ENCODE assay signal across 23 mouse cellular contexts in the genomic region with DNA sequence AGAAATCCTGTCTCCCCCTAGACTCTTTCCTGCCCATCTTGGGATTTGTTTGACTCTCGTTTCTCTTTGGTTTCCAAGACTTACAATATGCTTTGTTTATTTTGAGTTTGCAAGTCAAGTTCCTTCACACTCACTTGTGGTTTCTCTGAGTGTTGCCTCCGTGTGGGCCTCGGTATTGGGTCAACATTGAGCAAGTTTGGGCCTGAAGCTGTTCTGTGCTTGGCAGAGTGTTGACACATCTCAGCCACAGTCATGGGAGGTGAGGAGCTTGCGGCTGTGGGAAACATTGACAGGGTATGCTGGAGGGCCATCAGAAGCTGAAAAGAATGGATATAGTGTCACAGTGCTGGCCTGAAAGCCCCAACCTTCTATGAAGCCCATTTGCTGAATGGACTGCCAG. TPM values are rescaled to one million over a fixed set of nuclear protein-coding genes. Genes with fewer than 3 reads are reported as not detected.
A peak's percentile ranks its signal among the peaks of the same experiment; 100 is the strongest.
DNase-seq lines count a peak whose midpoint lies in the region; ATAC-seq and TF ChIP-seq lines count a peak whose summit lies in the region.
"Had no signal": no experiment of that assay in that cellular context is flagged by ENCODE, and none has a peak within 500 bp of the region (broad histone marks: within the 10 kb centered on the region; RNA-seq: fewer than 3 reads in every experiment).

No protein-coding gene starts in this region.

- no peak overlapping the region for H3K27ac ChIP-seq in lung, embryonic 14.5 days (ENCODE audit: low read depth)
- H3K27ac ChIP-seq in thymus, adult 2 months (ENCODE audit: control insufficient read depth, insufficient read depth, low read length), result no peak overlapping the region
- H3K27ac ChIP-seq: forebrain, embryonic 15.5 days; heart, embryonic 10.5 days; layer of hippocampus, adult 2 months; macrophage; midbrain, embryonic 13.5 days; stomach, postnatal 0 days had no signal

- H3K4me2 ChIP-seq in lung, embryonic 14.5 days, result no peak overlapping the region
- H3K4me2 ChIP-seq: forebrain, embryonic 15.5 days; midbrain, embryonic 13.5 days had no signal

- no peaks in the 10 kb centered on the region for H3K9me3 ChIP-seq in lung, embryonic 14.5 days (ENCODE audit: low read depth, low read length)
- H3K9me3 ChIP-seq: forebrain, embryonic 15.5 days; heart, embryonic 10.5 days; midbrain, embryonic 13.5 days had no signal

- DNase-seq in 416B (ENCODE audit: low read depth), result peak; percentile 1
- DNase-seq in lung, embryonic 14.5 days, result peak; percentile 52
- DNase-seq in lung, postnatal 36 days, result peak; percentile 76
- no peak for DNase-seq in heart, adult 18-20 months
- DNase-seq in thymus, adult 2 months, result no peak
- DNase-seq in layer of hippocampus, adult 9-11 months, result no peak
- DNase-seq: adrenal gland, postnatal 10 days; cerebellum, postnatal 10 days; embryo, embryonic 11 days; gastrocnemius, postnatal 25 days; heart, postnatal 10 days; kidney, adult 2 months; kidney, postnatal 14 days; liver had no signal

- TF ChIP-seq POLR2A in thymus, adult 2 months (IDR thresholded peaks at IDR 0.05; ENCODE audit: control insufficient read depth, extremely low read depth, insufficient read depth, low read length, poor library complexity), result no peak

- H3K4me3 ChIP-seq in lung, embryonic 14.5 days (ENCODE audit: low read depth, low read length), result no peak overlapping the region
- H3K4me3 ChIP-seq in thymus, adult 2 months (ENCODE audit: control insufficient read depth, insufficient read depth, low read length), result no peak overlapping the region
- H3K4me3 ChIP-seq: forebrain, embryonic 15.5 days; heart, embryonic 10.5 days; layer of hippocampus, adult 2 months; midbrain, embryonic 13.5 days had no signal

- no peak for TF ChIP-seq CTCF in lung, embryonic 14.5 days (IDR thresholded peaks at IDR 0.05; ENCODE audit: low read depth)
- no peak for TF ChIP-seq CTCF in thymus, adult 2 months (IDR thresholded peaks at IDR 0.05; ENCODE audit: borderline replicate concordance, control insufficient read depth, extremely low read depth, insufficient read depth, low read length, poor library complexity)

- ATAC-seq in common myeloid progenitor, adult 5-6 weeks (replicated peaks; ENCODE audit: low read depth, poor library complexity, severe bottlenecking), result peak; percentile 77
- peak; percentile 70; the same call in 1 of the 2 replicates for ATAC-seq in lung, embryonic 14.5 days (ENCODE audit: insufficient read depth)
- ATAC-seq: forebrain, embryonic 15.5 days; midbrain, embryonic 13.5 days had no signal

- 25% methylated on average over 4 of the region's 4 CpGs for WGBS in lung, embryonic 14.5 days
- 63% methylated on average over 4 of the region's 4 CpGs for WGBS in thymus, adult 2 months

- H3K4me1 ChIP-seq in lung, embryonic 14.5 days (ENCODE audit: insufficient read depth), result 0 out of 2 replicates have a peak, but pooled peaks cover 3% of the 10 kb centered on the region
- H3K4me1 ChIP-seq in thymus, adult 2 months (replicated peaks; ENCODE audit: control insufficient read depth, insufficient read depth, low read length), result no peaks in the 10 kb centered on the region

- no peaks in the 10 kb centered on the region for H3K27me3 ChIP-seq in lung, embryonic 14.5 days (ENCODE audit: insufficient read depth, low read length)
- H3K27me3 ChIP-seq in thymus, adult 2 months (ENCODE audit: control insufficient read depth, insufficient read depth, low read length), result no peaks in the 10 kb centered on the region
- H3K27me3 ChIP-seq: forebrain, embryonic 15.5 days; midbrain, embryonic 13.5 days had no signal

- no peaks in the 10 kb centered on the region for H3K36me3 ChIP-seq in lung, embryonic 14.5 days (ENCODE audit: insufficient read depth)
- H3K36me3 ChIP-seq in thymus, adult 2 months (ENCODE audit: control insufficient read depth, insufficient read depth, low read length), result no peaks in the 10 kb centered on the region
- H3K36me3 ChIP-seq: forebrain, embryonic 15.5 days; heart, embryonic 10.5 days; midbrain, embryonic 13.5 days had no signal

- H3K9ac ChIP-seq in lung, embryonic 14.5 days, result no peak overlapping the region
- H3K9ac ChIP-seq: forebrain, embryonic 15.5 days; midbrain, embryonic 13.5 days had no signal

RNA-seq across cellular contexts. Expression of a gene that starts 1.4 kb away (rescaled TPM):
- not detected in 2 replicates for total RNA-seq in common myeloid progenitor, adult 5-6 weeks (2017)
- polyA plus RNA-seq in lung, embryonic 14.5 days (2014; fragmentation: Nextera tagmentation; extraction: Ambion mirVana), result not detected in 2 replicates
- total RNA-seq in heart, adult 18-20 months (2021), result not detected
- 0.20 TPM in 1 of 2 replicates, not detected in the other for polyA plus RNA-seq in thymus, adult 2 months (2012; rRNA removed)
- total RNA-seq: adrenal gland, postnatal 10 days; gastrocnemius, postnatal 25 days; heart, postnatal 10 days had no signal
- polyA plus RNA-seq: heart, embryonic 10.5 days; hindbrain, embryonic 11.5 days; kidney, adult 2 months; macrophage; midbrain, embryonic 13.5 days; neural tube, embryonic 14.5 days; stomach, postnatal 0 days had no signal

RNA-seq across cellular contexts. Expression of a gene that starts 17.6 kb away (rescaled TPM):
- total RNA-seq in common myeloid progenitor, adult 5-6 weeks (2017), result 0.14 TPM in 1 of 2 replicates, not detected in the other
- polyA plus RNA-seq in lung, embryonic 14.5 days (2014; fragmentation: Nextera tagmentation; extraction: Ambion mirVana), result 1.6 and 2.2 TPM in 2 replicates
- total RNA-seq in heart, adult 18-20 months (2021), result under 1 TPM; 0.44 to 0.57 TPM
- polyA plus RNA-seq in thymus, adult 2 months (2012; rRNA removed), result 0.58 and 0.73 TPM in 2 replicates
- total RNA-seq: layer of hippocampus, adult 2 months had no signal
- polyA plus RNA-seq: macrophage had no signal

Comparison
In these comparisons a context has a peak if more than half of its experiments do, and no peak if none do; other contexts are left out.
1. DNase-seq: peak in 416B (single experiment), lung, embryonic 14.5 days (single experiment) and lung, postnatal 36 days (single experiment); none in heart, adult 18-20 months (0 of 2), thymus, adult 2 months (single experiment) and layer of hippocampus, adult 9-11 months (single experiment).